Mouse (Mus musculus): ENCODE data around the gene Lst1.
"Not testable (repeated sequence)": the region's sequence is repeated elsewhere in the genome, so short reads cannot be mapped to it uniquely, and the experiment has no call there.

Gene Lst1

DNA sequence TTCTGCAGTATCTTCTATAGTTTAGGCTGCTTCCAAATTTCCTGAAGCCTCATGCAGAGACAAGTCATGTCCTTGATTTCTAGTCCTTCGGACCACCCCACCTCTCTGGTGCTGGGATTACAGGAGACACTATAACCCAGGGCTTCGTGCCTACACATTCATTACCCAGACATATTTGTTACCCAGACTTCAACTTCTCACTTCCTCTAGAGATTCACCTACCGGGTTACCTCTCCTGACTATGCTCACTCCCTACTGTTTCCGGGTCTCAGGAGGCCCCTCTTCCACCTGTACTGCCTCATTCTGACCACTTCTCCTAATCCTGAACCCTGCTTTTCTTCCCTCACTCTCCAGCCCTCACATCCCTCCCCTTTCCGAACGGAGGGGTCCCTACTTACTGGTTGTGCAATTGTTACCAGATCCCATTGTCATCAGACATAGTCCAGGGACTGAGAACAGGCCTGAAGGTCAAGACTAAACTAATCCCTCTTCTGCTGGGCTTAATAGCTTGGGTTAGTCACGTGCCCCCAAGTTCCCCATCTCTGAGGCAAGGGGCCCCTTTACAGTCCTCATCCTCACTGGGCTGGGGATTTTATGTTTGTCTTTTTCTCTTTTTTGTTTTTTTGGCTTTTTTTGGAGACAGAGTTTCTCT lies at the start of gene Lst1:
Gene Lst1, minus strand, starts transcription at position 481 of the 652 bp plus-strand sequence.
- no peak for ATAC-seq (ENCODE audit: low TSS enrichment)

DNA sequence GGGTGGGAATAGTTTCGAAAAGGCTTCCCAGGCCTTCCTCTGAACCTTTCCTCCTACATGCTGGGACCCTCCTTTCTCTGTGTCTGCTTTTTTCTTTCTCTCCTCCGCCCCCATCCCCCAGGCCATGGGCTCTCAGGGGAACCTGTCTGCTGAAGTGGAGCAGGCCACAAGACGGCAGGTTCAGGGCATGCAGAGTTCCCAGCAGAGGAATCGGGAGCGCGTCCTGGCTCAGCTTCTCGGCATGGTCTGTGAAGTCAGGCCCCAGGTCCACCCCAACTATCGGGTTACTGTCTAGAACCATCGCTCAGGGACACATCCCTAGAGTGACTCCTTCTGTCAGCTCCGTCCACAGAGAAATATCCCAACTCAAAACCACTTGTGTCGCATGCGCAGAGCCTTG lies 49.3 kb upstream of the Lst1 start:
- ATAC-seq (ENCODE audit: low TSS enrichment): no peak

DNA sequence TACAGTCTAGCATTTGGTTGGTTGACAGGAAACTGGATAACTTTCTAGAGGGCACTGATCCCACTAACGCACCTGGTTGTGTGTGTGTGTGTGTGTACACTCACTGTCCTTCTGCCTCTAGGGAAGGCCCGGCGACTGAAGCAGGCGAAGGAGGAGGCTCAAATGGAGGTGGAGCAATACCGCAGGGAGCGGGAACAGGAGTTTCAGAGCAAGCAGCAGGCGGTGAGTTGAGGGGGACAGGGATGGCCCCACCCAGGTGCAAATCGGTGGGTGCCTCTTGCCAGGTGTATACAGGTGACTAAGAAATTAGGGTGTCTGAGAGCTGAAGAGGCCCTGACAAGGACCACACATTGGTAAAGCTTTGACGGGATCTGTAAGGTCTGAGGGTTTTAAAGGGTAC lies 48.8 kb upstream of the Lst1 start:
- peak; percentile 22; the same call in 1 of the 2 replicates for ATAC-seq (ENCODE audit: low TSS enrichment)

DNA sequence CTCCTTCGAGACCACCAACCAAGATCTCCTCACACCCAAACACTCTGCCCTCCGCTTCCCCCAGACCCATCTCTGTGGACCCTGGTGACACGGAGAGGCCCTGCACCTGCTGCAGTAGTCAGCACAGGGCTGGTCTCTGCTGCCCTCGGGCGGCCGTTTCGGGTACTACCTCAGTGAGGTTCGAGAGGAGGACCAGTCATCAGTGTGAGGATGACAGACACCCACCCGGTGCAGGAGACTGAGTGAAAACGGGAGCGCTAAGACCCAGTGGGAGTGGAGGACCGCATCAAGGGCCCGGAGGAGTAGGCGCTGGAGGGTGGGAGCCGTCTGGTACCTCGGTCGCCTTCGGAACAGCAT lies 48.1 kb upstream of the Lst1 start:
- ATAC-seq (ENCODE audit: low TSS enrichment): peak; percentile 76

DNA sequence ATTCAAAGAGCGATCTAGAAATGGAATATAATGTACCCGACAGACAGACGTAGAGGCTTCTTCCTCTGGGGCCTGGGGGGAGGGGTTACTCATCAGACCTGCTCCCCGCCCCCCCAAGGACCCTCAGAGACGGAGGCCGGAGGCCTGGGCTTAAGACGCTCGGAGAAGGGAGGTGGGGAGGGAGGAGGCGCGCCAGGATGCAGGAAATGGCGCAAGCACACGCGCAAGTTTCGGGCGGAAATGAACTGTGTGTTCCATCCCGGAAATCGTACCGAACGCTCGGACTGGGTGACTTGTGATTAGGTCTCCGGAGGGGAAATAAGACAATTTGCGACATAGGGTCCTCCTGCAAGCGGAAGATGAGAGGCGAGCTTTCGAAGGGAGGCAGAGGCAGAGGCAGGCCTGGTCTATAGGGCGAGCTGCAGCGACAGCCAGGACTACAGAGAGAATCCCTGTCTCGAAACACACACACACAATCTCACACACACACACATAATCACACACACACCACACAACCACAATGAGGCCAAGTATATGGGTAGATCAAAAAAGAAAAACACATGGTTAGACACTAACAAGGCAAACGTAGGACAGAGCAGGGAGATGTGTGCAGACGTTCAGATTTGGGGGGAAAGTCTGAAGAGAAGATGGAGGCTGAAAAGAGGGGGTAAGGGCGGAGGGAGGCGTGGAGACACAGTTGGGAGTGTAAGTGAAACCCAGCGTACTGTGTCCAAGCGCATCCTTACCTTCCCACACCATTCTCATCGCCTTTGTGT lies 47.6 kb upstream of the Lst1 start, which contains the start of gene Nfkbil1:
Gene Nfkbil1, minus strand, starts transcription at position 179 of the 776 bp plus-strand sequence.
- ATAC-seq (ENCODE audit: low TSS enrichment): peak; percentile 56

DNA sequence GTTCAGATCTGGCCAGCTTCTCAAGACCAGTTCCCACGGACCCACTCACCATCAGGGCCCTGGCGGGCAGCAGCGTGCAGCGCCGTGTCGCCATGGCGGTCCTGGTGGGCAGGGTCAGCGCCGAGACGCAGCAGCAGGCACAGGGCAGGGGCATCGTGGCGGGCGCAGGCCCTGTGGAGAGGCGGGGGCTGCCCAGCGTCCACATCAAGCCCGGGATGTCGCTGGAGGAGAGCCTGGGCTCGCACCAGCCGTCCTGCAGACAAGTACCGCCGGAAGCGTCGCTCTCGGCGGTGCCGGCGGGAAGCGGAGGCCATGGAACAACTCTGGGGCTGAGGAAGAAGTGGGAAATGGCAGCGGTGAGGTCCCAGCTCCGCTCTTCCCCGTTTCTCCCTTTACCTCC lies 46.7 kb upstream of the Lst1 start:
- ATAC-seq (ENCODE audit: low TSS enrichment): no peak

DNA sequence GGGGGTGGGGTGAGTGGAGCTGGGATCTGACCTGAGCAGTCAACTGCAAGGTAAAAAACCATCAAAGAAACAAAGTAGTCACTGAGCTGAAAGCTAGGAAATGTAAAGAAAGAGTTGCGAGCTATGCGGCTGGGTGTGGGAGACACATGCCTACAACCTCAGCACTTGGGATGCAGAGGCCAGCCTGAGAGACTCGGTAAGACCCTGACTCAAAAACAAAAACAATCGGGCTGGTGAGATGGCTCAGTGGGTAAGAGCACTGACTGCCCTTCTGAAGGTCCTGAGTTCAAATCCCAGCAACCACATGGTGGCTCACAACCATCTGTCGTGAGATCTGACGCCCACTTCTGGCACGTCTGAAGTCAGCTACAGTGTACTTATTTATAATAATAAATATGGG lies 45.9 kb upstream of the Lst1 start:
- not testable (repeated sequence) for ATAC-seq (ENCODE audit: low TSS enrichment)

DNA sequence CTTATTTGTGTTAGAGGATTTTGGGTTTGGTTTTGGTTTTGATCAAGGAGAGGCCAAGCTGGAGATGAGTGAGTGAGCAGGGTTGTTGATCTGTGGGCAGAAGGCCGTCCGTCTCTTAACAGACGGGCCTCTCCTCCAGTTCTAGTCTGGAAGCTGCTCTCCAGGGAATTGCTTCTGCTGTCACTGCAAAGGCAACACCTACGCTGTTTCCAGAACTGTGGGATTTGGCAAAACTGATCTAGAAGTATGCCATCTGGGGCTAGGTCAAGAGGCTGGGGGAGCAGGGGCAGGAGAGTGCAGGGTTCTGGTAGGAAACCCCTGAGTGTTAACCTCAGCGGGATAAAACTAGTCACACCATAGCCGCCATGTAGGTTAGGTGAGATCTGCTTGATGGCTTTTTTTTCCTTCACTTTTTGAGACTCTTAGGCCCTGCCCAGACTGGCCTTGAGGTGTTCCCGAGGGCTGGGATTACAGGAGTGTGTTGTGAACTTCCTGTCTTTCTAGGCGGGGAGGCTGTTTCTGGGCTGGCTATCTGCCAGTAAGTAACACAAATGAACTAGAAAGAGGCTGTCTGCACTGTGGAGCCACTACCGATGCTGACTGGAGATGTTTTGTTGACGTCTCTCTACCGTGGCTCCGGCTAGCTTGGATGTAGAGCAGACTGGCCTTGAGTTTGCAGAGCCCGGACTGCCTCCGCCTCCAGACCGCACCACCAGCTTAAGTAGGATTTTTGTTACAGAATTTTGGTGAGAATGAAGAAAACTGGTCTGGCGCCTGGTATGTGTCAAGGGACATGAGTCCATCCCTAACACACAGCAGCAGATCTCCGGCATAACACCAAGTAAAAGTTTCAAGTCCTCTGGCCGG lies 45.1 kb upstream of the Lst1 start, which contains the start of gene Atp6v1g2:
Gene Atp6v1g2, plus strand, starts transcription at position 547 of the 867 bp plus-strand sequence.
- ATAC-seq (ENCODE audit: low TSS enrichment): no peak

DNA sequence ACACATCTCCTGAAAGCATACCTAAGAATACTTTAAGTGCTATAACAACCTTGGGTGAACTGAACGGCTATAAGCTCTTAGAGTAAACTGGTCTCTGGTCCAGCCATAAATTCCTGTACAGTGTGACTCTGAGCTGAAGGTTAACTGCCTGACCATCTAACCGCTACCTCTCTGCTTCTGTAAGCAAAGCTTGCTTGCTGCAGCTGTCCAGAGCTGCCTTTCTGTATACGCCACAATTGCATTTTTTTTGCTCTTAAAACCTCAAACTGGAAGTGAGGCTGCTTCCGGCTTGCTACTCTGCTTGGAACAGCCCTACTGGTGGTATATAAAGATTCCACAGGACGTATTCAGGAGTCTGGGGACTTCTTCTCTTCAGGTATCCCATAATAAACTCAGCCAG lies 44.4 kb upstream of the Lst1 start:
- no peak for ATAC-seq (ENCODE audit: low TSS enrichment)

DNA sequence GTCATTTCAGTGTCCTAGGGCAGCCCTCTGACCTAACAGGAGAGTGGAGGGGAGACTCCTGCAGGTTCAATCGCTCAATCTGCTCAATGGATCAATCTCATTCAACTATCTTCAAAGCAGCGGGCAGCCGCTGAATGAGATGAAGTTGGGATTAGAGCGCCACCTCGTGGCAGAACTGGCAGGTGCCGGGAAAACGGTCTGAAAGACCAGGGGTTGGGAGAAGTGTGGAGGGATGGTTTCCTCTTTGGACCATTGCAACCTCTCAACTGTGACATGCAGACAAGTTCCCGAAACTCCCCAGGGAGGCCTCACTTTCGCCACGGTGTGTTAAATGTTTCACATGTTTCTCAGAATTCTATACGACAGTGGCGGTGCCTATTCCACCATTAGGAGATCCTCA lies 43.8 kb upstream of the Lst1 start:
- no peak for ATAC-seq (ENCODE audit: low TSS enrichment)

DNA sequence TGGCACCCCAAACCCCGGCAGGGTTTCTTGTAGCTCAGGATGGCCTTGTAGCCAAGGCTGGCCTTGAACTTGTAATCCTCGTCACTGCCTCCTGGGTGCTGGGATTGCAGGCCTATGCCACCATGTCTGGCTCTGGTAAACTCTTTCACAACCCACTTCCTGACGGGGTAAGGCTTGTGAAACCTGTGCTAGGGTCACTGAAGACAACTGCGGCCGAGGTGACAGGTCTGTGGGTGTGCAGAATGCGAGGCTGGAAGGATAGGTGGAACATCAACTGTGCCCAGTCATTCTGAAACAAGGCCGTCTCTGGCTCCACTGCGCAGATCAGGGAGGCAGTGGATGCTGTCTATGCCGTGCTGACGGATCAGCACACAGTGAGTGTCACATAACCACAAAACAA lies 42.8 kb upstream of the Lst1 start:
- no peak for ATAC-seq (ENCODE audit: low TSS enrichment)

DNA sequence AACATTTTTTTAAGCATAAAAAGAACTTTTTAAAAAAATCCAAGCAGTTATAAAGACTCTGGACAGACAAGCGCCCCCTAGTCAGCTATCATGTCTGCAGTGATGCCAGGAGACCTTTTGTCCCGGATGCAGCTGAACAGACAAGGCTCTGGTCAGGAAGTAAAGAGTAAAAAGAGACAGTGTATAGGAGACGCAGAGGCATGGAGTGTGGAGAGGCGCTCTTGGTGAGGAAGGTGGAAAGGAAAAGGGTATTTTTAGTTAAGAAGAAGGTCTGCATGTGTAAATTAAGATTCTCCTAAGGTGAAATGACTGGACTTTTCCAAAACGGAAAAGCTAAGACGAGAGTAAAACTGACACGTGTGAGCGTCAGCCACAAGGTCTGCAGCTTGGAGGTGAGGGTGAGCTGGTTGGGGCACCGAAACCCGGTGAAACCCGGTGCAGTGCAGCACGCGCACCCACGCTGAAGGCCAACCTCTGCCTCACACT lies 38.4 kb upstream of the Lst1 start:
- no peak for ATAC-seq (ENCODE audit: low TSS enrichment)

DNA sequence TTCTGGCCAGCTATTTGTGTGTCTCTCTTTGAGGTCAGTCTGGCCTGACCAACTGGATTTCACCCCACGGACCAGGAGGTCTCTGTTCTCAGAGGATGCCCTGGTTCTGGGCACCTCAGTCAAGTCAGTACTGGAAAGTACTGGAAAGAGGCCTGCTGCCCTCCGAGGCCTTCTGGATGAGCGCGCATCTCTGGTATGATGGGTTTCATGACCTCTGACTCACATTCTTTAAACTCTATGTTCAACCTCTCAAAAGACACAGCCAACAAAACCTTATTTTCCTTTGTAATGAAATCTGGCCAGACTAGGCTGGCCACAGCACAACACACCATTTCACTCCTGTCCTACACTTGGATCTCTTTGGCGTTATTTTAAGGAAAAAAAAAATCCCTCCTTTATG lies 37.2 kb upstream of the Lst1 start:
- no peak for ATAC-seq (ENCODE audit: low TSS enrichment)

DNA sequence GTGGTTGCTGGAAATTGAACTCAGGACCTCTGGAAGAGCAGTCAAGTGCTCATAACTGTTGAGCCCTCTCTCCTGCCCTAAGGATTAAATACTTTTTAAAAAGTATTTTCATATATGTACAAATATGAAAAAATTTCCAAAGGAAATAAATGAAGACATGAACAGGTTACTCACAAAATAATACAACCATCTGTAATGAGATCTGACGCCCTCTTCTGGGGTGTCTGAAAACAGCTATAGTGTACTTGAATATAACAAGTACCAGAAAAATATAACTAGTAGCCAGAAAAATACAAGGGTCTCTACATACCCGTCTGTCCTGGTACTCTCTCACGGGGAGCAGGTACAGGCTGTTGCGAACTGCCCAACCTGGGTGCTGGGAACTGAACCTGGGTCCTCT lies 36.4 kb upstream of the Lst1 start:
- ATAC-seq (ENCODE audit: low TSS enrichment): no peak

DNA sequence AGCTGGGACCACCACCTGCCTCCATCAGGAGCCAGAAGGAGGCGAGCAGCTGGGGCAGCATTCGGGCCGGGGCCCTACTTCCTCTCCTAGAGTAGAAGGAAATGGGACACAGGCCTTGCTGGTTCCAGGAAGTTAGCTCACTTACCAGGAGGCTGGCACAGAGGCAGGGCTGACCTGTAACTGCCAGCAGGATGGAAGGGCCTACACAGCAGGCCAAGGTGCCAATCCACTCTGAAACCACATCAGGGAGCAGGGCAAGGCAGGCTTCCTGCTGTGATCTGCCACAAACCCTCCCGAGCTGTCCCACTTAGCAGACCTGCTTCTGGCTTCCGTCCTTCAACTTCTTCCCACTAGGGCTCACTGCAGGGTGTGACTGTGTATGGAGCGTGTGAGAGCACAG lies 34.1 kb upstream of the Lst1 start:
- ATAC-seq (ENCODE audit: low TSS enrichment): no peak

DNA sequence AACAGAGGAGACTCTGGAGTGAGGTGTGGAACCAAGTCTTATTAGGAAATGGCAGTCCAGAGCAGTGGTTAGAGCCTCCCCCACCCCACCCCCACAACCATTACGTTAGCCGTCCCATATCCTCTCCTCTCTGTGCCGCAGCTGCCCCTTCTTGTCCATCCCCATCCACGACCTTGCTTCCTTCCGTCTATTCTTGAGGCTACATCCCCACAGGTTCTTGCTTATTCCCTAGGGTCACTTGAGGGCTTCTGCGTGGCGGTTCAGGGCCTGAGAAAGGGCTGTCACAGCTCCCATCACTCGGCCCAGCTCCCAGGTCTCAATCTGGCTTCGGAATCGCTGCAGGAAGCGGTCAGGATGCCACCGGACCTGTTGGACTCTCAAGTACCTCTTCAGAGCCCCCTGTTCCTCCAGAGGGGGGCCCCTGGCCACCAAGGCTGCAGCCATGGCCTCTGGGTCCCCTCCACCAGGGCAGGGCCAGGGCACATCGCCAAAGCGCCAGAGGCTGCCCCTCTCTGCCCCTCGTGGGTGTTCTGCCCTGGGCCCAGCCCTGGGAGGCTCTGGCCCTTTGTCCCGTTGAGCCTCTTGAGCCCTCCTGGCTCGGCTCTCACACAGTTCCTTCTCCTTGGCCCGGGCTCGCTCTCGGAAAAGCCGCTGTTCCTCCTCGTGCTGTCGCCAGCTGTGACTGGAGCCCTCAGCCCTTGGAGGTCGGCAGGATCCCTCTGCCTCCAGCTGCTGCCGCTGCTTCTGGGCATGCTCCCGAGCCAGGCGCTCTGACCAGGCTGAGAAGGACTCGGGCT lies 32.1 kb upstream of the Lst1 start, which contains the start of gene Gm16181:
Gene Gm16181, plus strand, starts transcription at position 679 of the 797 bp plus-strand sequence.
- no peak for ATAC-seq (ENCODE audit: low TSS enrichment)

DNA sequence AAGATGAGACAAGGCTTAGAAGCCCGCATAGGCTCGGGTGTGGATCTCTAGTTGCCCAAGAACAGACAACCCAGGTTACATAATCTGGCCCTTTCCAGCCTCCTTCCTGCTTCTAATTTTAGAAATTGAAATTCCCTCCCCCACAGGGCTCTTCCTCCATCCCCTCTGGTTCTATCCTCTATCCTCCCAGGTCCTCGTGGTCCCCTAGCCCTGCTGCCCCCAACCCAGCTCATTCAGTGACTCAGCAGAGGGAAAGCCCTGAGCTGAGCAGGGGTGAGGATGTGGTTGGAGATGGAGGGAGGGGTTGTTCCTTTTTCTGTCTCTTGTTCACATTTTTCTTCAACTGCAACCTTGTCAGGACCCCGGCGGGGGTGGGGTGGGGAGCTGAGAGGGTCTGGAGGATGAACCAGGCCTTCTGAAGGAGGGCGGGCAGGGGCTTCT lies 31.4 kb upstream of the Lst1 start:
- peak; percentile 47; the same call in 1 of the 2 replicates for ATAC-seq (ENCODE audit: low TSS enrichment)

DNA sequence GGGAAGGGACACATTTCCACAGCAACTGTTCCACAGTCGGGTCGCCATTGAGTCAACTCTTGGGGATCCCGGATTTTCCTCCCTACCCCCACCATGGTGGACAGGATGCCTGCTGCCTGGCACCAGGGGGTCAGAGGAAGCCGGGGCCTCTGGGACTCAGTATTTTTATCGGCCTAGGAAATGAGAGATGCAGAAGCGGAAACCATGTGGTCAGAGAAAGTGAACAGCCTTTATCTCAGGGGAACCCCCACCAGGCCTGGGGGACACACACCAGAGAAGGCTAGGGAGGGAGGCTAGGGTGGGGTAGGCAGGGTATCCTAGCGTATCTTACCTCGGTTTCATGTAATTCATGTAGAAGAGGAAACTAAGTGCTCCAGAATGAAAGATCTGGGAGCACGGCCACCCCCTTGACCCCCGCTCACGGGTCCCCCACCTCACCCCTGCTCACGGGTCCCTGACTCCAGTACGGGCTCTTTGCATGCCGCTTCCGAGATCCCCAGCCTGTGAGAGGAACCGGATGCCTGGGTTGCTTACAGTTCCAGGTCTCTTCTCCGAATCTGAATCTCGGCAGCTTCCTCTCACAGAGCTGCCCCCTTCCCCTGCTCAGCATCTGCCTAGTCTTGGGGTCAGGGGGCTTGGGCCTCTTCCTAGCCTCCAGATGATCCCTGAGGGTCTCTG lies 30.4 kb upstream of the Lst1 start:
- no peak for ATAC-seq (ENCODE audit: low TSS enrichment)

DNA sequence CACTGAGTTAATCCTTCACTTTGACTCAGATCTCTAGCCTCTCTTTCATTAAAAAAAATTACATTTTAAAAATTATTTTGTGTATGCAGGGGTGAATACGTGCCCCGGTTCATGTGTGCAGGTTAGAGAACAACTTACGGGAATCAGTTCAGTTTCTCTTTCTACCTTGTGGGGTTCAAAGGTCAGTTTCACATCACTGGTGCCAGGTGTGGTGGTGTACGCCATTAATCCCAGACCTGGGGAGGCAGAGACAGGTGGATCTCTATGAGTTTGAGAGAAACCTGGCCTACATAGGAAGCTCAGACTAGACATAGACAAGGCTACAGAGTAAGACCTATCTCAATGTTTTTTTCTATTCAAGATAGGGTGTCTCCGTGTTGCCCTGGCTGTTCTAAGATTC lies 24.8 kb upstream of the Lst1 start:
- no peak for ATAC-seq (ENCODE audit: low TSS enrichment)

DNA sequence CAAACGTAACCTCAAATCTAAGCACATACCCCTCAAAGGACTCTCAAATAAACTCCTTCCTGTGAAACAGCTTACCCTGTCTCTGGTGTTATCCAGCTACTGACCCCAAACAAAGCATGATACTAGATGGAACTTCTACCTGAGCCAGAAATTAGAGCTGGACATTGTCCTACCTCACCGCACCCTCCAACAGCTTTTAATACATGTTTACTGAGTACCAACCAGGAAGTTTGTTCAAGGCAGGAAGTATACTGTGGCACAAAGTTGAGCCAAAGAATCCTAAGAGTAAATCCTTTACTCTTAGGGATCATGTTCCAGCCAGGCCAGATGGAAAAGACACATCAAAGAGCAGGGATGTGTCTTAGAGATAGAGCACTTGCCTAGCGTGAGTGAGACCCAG lies 22.4 kb upstream of the Lst1 start:
- ATAC-seq (ENCODE audit: low TSS enrichment): no peak

Measured in frontal cortex, adult (tissue).